Mouse (Mus musculus) stomach, postnatal 0 days (tissue): ENCODE results near the gene Smpd3.

ENCODE experiments used
- CTCF ChIP-seq: IDR thresholded peaks from 2 replicates; pipeline ENCODE4 v1.5.1; 2016; ENCODE audit warnings: antibody characterized with exemption, low read depth, mild to moderate bottlenecking, moderate library complexity
- EP300 ChIP-seq: optimal IDR thresholded peaks from 2 replicates; pipeline ENCODE3; 2016; ENCODE audit warnings: antibody characterized with exemption

- no peak for TF ChIP-seq EP300
- no peak for TF ChIP-seq CTCF
Measured at GRCm38 (mm10) chr8:106263928-106264327, 73.9 kb downstream of the Smpd3 start.
